Mouse (Mus musculus) neutrophil, adult 83 days (primary cell): Measurements from ENCODE around the gene Cdkl1. TPM values are rescaled to one million over a fixed set of nuclear protein-coding genes. Genes with fewer than 3 reads are reported as not detected.

Experiments
- total RNA-seq, 2 experiments: library from RNA; stranded (reverse); gene quantifications; one replicate each; pipeline ENCODE4 v1.2.4; 2023

The Cdkl1 gene
- total RNA-seq, result under 1 TPM; 0.20 to 0.93 TPM

DNA sequence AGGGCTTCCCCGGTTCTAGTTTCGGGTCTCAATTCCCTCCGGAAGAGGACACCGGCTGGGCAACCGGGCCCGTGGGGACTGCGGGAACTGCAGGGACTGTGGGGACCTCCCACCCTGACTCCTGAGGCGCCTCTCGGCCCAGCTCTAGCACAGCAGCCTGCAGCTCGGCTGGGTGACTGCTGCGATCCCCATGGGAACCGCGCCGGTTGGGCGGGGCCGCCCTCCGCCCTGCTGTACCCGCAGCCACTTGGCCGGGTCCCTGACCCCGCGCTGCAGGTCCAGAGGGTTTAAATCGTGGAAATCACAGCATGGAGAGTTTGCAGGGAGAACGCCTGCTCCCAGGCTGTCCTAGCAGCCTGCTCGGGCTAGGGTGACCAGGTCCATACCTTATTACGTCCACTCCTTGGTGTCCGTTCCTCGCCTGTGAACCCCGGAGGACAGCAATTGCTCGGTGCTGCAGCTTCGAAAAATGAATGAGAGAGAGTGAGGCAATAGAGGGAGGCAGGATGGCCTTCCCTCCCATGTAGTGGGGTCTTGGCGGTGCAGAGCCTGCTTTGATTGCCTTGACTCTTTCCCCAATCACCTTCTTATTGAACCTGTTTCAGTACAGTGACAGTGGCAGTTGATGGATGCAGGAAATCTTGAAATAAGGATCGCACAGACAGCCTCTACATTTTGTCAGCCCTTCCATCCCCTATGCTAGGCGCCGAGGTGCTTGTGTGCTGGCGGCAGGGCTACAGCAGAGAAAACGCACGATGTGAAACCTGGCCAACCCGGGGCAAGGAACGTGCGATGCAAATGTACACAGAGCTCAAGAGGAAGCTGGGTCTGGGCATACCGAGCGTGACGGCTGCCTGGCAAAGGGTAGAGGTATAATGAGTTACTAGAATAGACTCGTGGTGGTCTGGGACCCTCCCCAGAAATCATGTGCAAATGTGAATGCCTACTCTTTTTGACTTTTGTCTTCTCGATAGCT lies at the start of gene Cdkl1:
Cdkl1 (minus strand) TSS at position 738 of the 976 bp plus-strand sequence.

DNA sequence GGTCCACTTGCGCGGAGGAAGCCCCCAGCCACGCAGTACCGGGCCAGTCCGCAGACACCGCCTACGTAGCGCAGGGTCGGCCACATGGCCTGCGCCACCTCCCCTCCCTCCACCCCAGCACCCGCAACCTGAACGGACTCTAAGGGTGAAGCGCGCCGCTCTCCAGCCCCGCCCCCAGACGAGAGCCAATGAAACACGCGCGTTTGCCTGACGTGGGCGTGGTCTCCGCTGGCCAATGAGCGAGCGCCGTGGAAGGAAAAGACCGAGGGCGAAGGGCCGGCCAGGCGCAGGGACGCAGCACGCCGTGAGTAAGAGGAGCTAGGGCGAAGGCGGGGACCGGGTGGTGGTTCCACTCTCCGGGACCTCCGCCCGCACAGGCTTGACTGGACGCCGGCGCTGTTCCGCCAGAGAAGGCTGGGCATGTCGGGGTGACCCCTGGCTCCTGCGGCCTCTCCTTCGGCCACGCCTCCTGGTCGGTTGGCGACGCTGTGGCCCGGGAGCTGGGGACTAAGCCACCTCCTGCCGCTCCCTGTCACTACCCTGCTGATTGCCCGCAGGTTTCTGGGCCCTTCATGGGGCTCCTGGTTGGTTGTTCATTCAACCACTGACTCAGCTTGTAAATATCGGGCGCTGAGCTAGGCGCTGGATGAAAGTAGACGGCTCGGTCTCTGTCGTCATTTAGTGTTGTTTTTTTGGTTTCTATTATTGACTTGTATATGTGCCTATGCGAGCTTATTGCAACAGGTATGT lies 66.2 kb downstream of the Cdkl1 start, which contains the start of the genes L2hgdh and Atp5s:
L2hgdh (minus strand) TSS at position 163 of the 750 bp plus-strand sequence.
Atp5s (plus strand) TSS at position 240 of the 750 bp plus-strand sequence.

Other genes starting within 250 kb of the Cdkl1 start
- 1 to 10 TPM; 3.6 to 4.1 TPM for gene Vcpkmt, start 208.2 kb downstream of the Cdkl1 start, total RNA-seq
- gene Sos2, start 109.4 kb downstream of the Cdkl1 start, total RNA-seq, result 10 to 100 TPM; 62.8 to 74.8 TPM
- 1 to 10 TPM; 3.3 to 5.3 TPM for gene L2hgdh, start 66.4 kb downstream of the Cdkl1 start, total RNA-seq
- 1 to 10 TPM; 5.4 to 5.7 TPM for gene Atp5s, start 66.3 kb downstream of the Cdkl1 start, total RNA-seq
- gene Atl1, start 101.3 kb upstream of the Cdkl1 start, total RNA-seq, result 1 to 10 TPM in 1 of 2 experiments, under 1 TPM in 1; 0.29 to 1.0 TPM
- 10 to 100 TPM; 11.7 to 13.5 TPM for gene Map4k5, start 101.9 kb upstream of the Cdkl1 start, total RNA-seq
- gene Sav1, start 195.7 kb upstream of the Cdkl1 start, total RNA-seq, result 10 to 100 TPM; 31.7 to 32.4 TPM